Mouse (Mus musculus) ovary, adult 18-20 months (tissue): ENCODE data around the gene Hmgn2.
"Not testable (repeated sequence)": the region's sequence is repeated elsewhere in the genome, so short reads cannot be mapped to it uniquely, and the experiment has no call there.

Experiments
- DNase-seq: peaks from one replicate; pipeline ENCODE4 v3.0.0; 2022; ENCODE audit warnings: low spot score, mixed read lengths

Gene Hmgn2

DNA sequence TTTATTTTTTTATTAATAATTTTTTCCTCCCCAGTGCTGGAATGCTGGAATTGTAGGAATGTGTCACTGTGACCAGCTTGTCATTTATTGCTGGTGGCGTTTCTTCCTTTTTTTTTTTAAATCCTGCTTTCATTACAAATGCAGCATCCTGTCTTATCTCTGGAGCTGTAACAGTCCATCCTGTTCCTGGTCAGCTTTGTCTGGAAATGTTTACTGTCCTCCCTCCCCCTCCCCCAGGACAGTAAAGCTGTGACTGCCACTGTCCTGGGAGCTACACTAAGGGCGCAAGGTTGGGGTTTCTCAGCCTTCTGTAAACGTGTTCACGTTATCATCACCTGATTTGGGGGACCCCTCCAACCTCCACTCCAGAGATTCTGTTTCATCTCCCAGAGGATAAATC lies 43.2 kb downstream of the Hmgn2 start:
- no peak for DNase-seq

DNA sequence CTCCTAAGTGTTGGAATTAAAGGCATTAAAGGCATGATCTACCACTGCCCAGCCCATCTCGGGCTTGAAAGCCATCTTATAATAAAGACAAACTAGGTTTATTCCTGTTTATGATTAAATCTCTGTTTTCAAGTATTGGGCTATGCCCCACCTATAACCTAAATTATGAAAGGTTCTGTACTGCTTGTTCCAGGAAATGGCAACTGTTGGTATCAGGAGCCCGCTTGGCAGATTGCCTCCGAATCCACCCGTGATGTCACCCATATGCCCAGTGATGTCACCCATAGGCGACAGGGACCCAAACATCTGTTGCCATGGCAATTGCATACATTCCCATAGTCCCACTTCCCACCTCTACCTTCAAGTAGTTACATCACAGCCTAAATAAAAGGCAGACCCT lies 44.7 kb downstream of the Hmgn2 start:
- DNase-seq: no peak

DNA sequence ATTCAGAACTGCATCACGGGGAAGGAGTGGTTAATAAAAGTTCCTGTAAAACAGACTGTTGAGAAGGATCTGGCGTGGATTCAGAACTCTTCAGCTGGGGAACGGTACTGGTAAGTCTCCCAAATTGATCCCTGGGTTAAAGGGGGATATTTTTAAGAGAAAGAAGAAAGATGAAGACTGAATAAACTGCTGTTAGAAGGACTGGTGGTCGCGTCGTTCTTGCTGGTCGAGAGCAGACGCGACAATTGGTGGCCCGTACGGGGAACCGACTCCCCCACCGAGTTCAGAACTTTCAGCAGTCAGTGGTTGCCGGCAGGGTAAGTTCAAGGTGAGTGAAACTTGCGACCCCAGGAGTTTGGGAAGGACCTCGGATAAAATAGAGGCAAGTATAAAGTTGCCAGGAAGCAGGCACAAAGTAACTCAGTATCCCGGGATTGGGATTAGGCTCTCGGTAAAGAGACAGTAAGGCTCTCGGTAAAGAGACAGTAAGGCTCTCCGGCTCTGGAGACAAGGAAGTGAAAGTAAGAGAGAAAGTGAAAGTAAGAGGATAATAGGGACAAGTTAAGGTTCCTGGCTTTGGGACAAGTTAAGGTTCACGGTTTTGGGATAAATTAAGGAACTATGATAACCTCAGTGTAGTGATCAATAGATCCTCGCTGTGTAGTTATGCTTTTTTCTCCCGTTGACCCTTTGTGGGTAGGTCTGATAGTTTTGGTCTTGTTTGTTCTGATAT lies 50.2 kb downstream of the Hmgn2 start:
- DNase-seq: not testable (repeated sequence)
